Mouse (Mus musculus) midbrain, embryonic 15.5 days (tissue): ENCODE measurements around the gene Sall4. TPM values are rescaled to one million over a fixed set of nuclear protein-coding genes. Genes with fewer than 3 reads are reported as not detected.

Experiments
- ATAC-seq: fragments of 200-750 bp; cut with Nextera tagmentation; replicated peaks from 2 replicates; pipeline ENCODE4 v1.8.0; 2017; ENCODE audit warnings: moderate TSS enrichment
- H3K27ac ChIP-seq: fragments of 300-500 bp; sonication (generic); 2 replicates; pipeline ENCODE4 v1.5.1; 2015; ENCODE audit warnings: mild to moderate bottlenecking, inconsistent platforms
- H3K27me3 ChIP-seq: fragments of 300-500 bp; sonication (generic); replicated peaks from 2 replicates; pipeline ENCODE4 v1.6.1; 2015; ENCODE audit warnings: inconsistent platforms
- H3K36me3 ChIP-seq: fragments of 300-500 bp; sonication (generic); replicated peaks from 2 replicates; pipeline ENCODE4 v1.6.1; 2015; ENCODE audit warnings: inconsistent platforms
- H3K4me1 ChIP-seq: fragments of 300-500 bp; sonication (generic); 2 replicates; pipeline ENCODE4 v1.6.1; 2015; ENCODE audit warnings: inconsistent platforms
- H3K4me2 ChIP-seq: fragments of 300-500 bp; sonication (generic); 2 replicates; pipeline ENCODE4 v1.6.1; 2015; ENCODE audit warnings: inconsistent platforms, mild to moderate bottlenecking, moderate library complexity
- H3K4me3 ChIP-seq: fragments of 300-500 bp; sonication (generic); 2 replicates; pipeline ENCODE4 v1.5.1; 2015; ENCODE audit warnings: mild to moderate bottlenecking, inconsistent platforms
- H3K9ac ChIP-seq: fragments of 300-500 bp; sonication (generic); 2 replicates; pipeline ENCODE4 v1.6.1; 2015; ENCODE audit warnings: mild to moderate bottlenecking, inconsistent platforms
- H3K9me3 ChIP-seq: fragments of 300-500 bp; sonication (generic); 2 replicates; pipeline ENCODE4 v1.6.1; 2016; ENCODE audit warnings: inconsistent platforms
- WGBS: fragments of 180-500 bp; shearing (Covaris S2); methylation state at CpG from one replicate; pipeline ENCODE4 v1.1.7; 2015; ENCODE audit warnings: mixed read lengths; 5-methylcytosine and 5-hydroxymethylcytosine counted together
- polyA plus RNA-seq: library from polyadenylated mRNA; unstranded; fragments of >200 nt; fragmentation: Nextera tagmentation; extraction: Ambion mirVana; gene quantifications from 2 replicates; pipeline ENCODE4 v1.2.1, GENCODE M21; 2015

Sall4 gene
- polyA plus RNA-seq, result 1.2 and 1.3 TPM in 2 replicates

DNA sequence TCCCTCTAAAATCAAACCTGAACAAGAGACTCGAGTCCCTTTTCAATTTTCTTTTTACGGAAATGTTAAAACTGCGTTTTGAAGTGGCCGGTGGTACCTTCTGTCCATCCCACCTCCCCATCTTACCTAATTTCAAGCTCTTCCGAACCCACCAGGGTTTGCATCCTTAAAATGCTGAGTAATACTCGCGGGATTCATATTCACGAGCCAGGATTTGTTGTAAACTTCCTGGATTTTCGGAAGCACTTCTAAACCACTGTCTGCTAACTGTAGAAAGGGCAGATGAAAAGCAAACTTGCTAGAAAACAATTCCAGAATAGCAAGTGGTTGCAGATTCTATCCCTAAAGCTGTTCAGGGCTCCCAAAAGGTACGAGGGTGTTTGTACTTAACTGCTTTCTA lies at the start of gene Sall4:
TSS of gene Sall4 (minus strand) at position 362 of the 400 bp plus-strand sequence.
- 12% methylated on average over 10 of the region's 10 CpGs for WGBS
- Histone ChIP-seq H3K36me3 (no peaks in the 10 kb centered on the region), H3K9me3 (no peaks in the 10 kb centered on the region), H3K4me1 (peaks cover 36% of the 10 kb centered on the region), H3K4me3 (peak within 1 kb of the TSS; percentile 43), H3K27ac (no peak within 1 kb of the TSS), H3K9ac (peak within 1 kb of the TSS; percentile 38), H3K27me3 (peaks cover 19% of the 10 kb centered on the region; the same call in 1 of the 2 replicates), H3K4me2 (peak within 1 kb of the TSS; percentile 89)
- no peak for ATAC-seq

DNA sequence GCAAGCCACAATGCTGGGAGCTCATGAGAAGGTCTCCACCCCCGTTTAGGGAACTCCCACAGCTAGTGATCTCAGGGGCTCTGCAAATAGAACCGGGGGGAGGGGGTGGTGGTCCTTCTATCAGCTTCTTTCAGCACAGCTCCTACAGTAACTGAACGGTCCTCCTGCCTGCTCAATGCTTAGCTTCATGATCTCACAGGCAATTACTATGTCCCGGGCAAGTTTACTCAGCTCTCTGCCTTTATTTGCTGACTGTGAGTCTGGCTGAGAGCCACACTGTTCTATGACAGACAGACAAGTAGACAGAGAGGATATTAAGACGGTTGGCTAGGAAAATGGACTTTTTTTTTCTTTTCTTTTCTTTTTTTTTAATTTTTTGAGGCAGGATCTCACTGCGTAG lies 45.5 kb upstream of the Sall4 start:
- Histone ChIP-seq H3K9me3 (no peaks in the 10 kb centered on the region), H3K27me3 (no peaks in the 10 kb centered on the region), H3K36me3 (no peaks in the 10 kb centered on the region), H3K4me3 (no peak overlapping the region), H3K4me2 (no peak overlapping the region), H3K4me1 (peaks cover 4% of the 10 kb centered on the region; the same call in 1 of the 2 replicates), H3K27ac (no peak overlapping the region), H3K9ac (no peak overlapping the region)
- 56% methylated on average over 6 of the region's 6 CpGs for WGBS
- no peak for ATAC-seq

DNA sequence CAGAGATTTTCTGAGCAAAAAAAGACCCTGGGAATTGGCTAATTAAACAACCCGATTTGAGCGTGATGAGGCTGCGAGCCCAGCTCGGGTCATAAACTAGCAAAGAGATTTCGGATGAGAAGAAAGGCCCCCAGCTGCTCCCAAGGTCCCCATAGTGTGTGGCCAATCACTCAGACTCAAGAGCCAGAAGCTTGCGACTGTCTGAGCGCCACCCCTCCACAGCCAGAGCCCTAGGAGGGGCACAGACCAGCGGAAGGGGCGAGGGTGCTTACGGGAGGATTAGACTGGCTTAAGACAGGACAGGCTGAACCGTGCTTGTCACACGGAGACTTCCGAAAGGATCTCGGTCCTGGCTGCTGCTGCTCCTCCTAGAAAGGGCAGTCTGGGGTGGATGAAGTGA lies 42.2 kb upstream of the Sall4 start:
- no peaks in the 10 kb centered on the region for H3K36me3 ChIP-seq
- ATAC-seq, result no peak
- no peaks in the 10 kb centered on the region for H3K9me3 ChIP-seq
- no peak overlapping the region for H3K4me3 ChIP-seq
- H3K27ac ChIP-seq, result no peak overlapping the region
- no peaks in the 10 kb centered on the region for H3K27me3 ChIP-seq
- H3K9ac ChIP-seq, result no peak overlapping the region
- H3K4me1 ChIP-seq, result peaks cover 7% of the 10 kb centered on the region; the same call in 1 of the 2 replicates
- WGBS, result under 1% methylated on average over 14 of the region's 14 CpGs
- H3K4me2 ChIP-seq, result peak overlapping the region; percentile 28

GRCm38 (mm10) chr2:168807681-168808080 lies 39.9 kb upstream of the Sall4 start:
- H3K4me1 ChIP-seq, result peaks cover 7% of the 10 kb centered on the region; the same call in 1 of the 2 replicates
- no peak for ATAC-seq
- H3K4me2 ChIP-seq, result no peak overlapping the region
- no peak overlapping the region for H3K4me3 ChIP-seq
- 20% methylated on average over 4 of the region's 4 CpGs for WGBS
- H3K9ac ChIP-seq, result no peak overlapping the region
- H3K36me3 ChIP-seq, result no peaks in the 10 kb centered on the region
- H3K27ac ChIP-seq, result no peak overlapping the region
- no peaks in the 10 kb centered on the region for H3K27me3 ChIP-seq
- H3K9me3 ChIP-seq, result no peaks in the 10 kb centered on the region

GRCm38 (mm10) chr2:168803849-168804248 lies 36.1 kb upstream of the Sall4 start:
- Histone ChIP-seq H3K36me3 (no peaks in the 10 kb centered on the region), H3K9ac (no peak overlapping the region), H3K4me2 (no peak overlapping the region), H3K4me3 (no peak overlapping the region), H3K9me3 (no peaks in the 10 kb centered on the region), H3K27ac (no peak overlapping the region), H3K4me1 (peaks cover 3% of the 10 kb centered on the region; the same call in 1 of the 2 replicates), H3K27me3 (no peaks in the 10 kb centered on the region)
- WGBS, result 84% methylated on average over 4 of the region's 4 CpGs
- ATAC-seq, result no peak

- Histone ChIP-seq H3K4me1 (no peaks in the 10 kb centered on the region), H3K4me3 (no peak overlapping the region), H3K27me3 (no peaks in the 10 kb centered on the region), H3K4me2 (no peak overlapping the region), H3K27ac (no peak overlapping the region), H3K9ac (no peak overlapping the region), H3K9me3 (no peaks in the 10 kb centered on the region), H3K36me3 (no peaks in the 10 kb centered on the region)
- WGBS, result 87% methylated on average over 12 of the region's 12 CpGs
- no peak for ATAC-seq
Observed at GRCm38 (mm10) chr2:168799326-168799725, 31.6 kb upstream of the Sall4 start.

DNA sequence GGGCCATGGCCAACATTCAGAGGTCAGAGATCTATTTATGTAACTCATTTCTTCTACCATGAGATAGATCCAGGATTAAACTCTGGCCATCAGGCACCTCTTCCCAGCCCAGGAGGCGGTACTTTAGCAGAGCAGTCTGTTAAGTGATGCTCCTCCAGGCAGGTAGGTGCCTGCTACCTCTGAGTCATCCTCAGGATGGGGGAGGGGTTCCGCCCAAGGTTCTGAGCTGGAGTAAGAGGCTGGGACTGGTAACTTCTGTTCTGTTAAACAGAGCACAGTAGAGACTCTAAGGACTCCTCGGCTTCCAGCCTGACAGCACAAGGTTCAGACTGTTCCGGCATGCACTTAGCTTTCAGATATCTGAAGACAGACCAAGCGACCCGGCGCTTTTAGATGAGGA lies 31.2 kb upstream of the Sall4 start:
- H3K27me3 ChIP-seq, result no peaks in the 10 kb centered on the region
- no peaks in the 10 kb centered on the region for H3K4me1 ChIP-seq
- H3K4me2 ChIP-seq, result no peak overlapping the region
- 90% methylated on average over 7 of the region's 7 CpGs for WGBS
- H3K27ac ChIP-seq, result no peak overlapping the region
- no peak overlapping the region for H3K4me3 ChIP-seq
- ATAC-seq, result no peak
- H3K9ac ChIP-seq, result no peak overlapping the region
- no peaks in the 10 kb centered on the region for H3K9me3 ChIP-seq
- no peaks in the 10 kb centered on the region for H3K36me3 ChIP-seq

DNA sequence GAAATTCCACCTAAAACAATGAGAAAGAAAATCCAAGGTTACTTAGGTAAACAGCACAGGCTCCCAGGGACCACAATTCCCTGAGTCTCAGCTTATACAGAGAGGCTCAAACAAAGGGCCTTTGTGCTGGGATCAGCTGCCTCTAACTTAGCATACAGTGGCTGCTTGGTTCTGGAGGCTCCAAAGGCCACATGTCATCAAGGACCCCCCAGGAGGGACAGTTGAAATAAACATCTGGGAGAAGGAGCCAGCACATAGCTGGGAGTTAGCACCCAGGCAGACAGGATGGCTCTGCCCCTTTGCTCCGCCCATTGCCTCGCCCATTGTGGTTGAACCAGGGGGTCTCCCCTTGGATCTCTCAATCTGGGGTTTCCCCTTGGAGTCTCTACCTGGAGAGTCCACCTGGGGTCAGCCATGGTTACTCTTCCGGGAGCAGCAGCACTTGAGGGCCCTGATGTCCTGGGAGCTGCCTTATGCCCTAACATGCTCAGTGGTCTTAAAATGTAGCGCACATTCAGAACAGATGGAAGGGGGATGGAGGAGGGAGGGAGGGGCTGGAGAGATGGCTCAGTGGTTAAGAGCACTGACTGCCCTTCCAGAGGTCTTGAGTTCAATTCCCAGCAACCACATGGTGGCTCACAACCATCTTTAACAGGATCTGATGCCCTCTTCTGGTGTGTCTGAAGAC lies 23.5 kb upstream of the Sall4 start:
- Histone ChIP-seq H3K4me1 (0 out of 2 replicates have a peak, but pooled peaks cover 5% of the 10 kb centered on the region), H3K27me3 (no peaks in the 10 kb centered on the region), H3K27ac (no peak overlapping the region), H3K4me3 (no peak overlapping the region), H3K36me3 (no peaks in the 10 kb centered on the region), H3K9me3 (no peaks in the 10 kb centered on the region), H3K4me2 (no peak overlapping the region), H3K9ac (no peak overlapping the region)
- ATAC-seq, result no peak
- WGBS, result 41% methylated on average over 4 of the region's 4 CpGs

DNA sequence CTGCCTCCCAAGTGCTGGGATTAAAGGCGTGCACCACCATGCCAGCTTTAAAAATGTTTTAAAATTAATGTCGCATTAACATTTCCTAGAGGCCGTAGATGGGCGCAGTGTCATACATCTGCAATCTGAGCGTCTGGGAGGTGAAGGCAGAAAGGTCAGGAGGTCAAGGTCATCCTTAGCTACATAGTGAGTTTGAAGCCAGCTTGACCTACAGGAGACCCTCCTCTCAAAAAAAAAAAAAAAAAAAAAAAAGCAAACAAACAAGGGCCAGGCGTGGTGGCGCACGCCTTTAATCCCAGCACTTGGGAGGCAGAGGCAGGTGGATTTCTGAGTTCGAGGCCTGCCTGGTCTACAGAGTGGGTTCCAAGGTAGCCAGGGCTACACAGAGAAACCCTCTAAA lies 18.4 kb upstream of the Sall4 start:
- no peaks in the 10 kb centered on the region for H3K36me3 ChIP-seq
- ATAC-seq, result no peak
- no peak overlapping the region for H3K9ac ChIP-seq
- H3K4me3 ChIP-seq, result no peak overlapping the region
- H3K4me2 ChIP-seq, result no peak overlapping the region
- 94% methylated on average over 9 of the region's 9 CpGs for WGBS
- no peaks in the 10 kb centered on the region for H3K9me3 ChIP-seq
- H3K27me3 ChIP-seq, result no peaks in the 10 kb centered on the region
- no peak overlapping the region for H3K27ac ChIP-seq
- H3K4me1 ChIP-seq, result 0 out of 2 replicates have a peak, but pooled peaks cover 3% of the 10 kb centered on the region

DNA sequence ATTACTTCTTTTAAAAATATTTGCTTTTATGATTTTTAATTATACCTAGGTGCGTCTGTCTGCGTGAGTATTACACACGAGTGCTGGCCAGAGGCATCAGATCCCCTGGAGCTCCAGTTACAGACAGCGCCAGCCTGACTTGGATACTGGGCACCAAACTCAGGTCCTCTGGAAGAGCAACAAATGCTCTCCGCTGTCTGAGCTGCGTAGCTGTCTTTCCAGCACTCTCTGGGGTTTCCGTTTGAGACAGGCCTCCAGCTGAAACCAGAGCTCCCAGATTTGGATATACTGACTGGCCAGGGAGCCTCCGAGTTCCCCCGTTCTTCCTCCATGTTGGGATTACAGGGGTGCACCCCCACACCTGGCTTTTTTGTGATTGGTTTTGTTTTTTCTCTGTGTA lies 12.9 kb upstream of the Sall4 start:
- Histone ChIP-seq H3K4me1 (peaks cover 6% of the 10 kb centered on the region), H3K4me2 (no peak overlapping the region), H3K27ac (peak overlapping the region; percentile 5; the same call in 1 of the 2 replicates), H3K27me3 (no peaks in the 10 kb centered on the region), H3K9ac (no peak overlapping the region), H3K9me3 (no peaks in the 10 kb centered on the region), H3K36me3 (no peaks in the 10 kb centered on the region), H3K4me3 (no peak overlapping the region)
- no peak for ATAC-seq
- WGBS, result 41% methylated on average over 9 of the region's 9 CpGs

DNA sequence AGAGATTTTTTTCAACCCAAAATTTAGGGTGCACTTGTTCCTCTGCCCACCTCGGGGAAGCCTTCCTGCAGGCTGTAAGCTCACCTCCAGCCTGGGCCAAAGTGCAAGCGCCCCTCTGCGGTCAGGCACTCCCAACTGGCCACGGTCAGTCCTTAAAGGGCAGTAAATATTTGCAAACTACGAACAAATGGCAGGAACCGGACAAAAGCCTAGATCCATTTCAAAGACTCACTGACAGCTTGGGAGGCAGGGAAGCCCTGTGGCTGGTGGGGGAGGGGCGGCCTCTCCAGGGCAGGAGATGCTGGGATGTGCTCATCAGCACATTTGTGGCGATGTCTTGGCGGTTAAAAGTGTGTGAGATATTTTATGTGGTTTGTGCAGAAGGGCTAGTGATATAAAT lies 12.3 kb upstream of the Sall4 start:
- H3K4me1 ChIP-seq, result peaks cover 6% of the 10 kb centered on the region
- 7% methylated on average over 9 of the region's 9 CpGs for WGBS
- H3K27me3 ChIP-seq, result no peaks in the 10 kb centered on the region
- no peaks in the 10 kb centered on the region for H3K9me3 ChIP-seq
- ATAC-seq, result no peak
- no peak overlapping the region for H3K27ac ChIP-seq
- no peaks in the 10 kb centered on the region for H3K36me3 ChIP-seq
- no peak overlapping the region for H3K4me2 ChIP-seq
- H3K9ac ChIP-seq, result no peak overlapping the region
- no peak overlapping the region for H3K4me3 ChIP-seq

DNA sequence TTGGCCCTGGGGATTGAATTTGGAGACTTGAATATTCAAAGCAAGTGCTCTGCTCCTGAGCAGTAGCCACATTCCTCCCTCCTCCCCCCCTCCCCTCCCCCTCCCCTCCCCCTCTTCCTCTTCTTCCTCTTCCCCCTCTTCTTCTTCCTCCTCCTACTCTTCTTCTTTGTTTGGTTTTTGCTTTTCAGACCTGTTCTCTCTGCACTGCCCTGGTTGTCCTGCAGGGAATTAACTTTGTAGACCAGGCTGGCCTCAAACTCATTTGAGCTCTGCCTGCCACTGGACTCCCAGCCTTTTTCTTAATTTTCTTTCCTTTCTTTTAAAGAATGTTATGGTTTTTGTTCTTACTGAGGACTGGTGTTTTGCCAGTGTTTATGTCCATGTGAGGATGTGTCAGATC lies 9.7 kb upstream of the Sall4 start:
- Histone ChIP-seq H3K36me3 (no peaks in the 10 kb centered on the region), H3K4me1 (peaks cover 6% of the 10 kb centered on the region), H3K9me3 (no peaks in the 10 kb centered on the region), H3K27ac (no peak overlapping the region), H3K9ac (no peak overlapping the region), H3K27me3 (no peaks in the 10 kb centered on the region), H3K4me2 (no peak overlapping the region), H3K4me3 (no peak overlapping the region)
- ATAC-seq, result no peak

- peaks cover 6% of the 10 kb centered on the region for H3K4me1 ChIP-seq
- no peaks in the 10 kb centered on the region for H3K36me3 ChIP-seq
- H3K27me3 ChIP-seq, result no peaks in the 10 kb centered on the region
- no peak overlapping the region for H3K4me3 ChIP-seq
- no peak overlapping the region for H3K9ac ChIP-seq
- H3K4me2 ChIP-seq, result no peak overlapping the region
- H3K27ac ChIP-seq, result no peak overlapping the region
- no peak for ATAC-seq
- H3K9me3 ChIP-seq, result no peaks in the 10 kb centered on the region
- WGBS, result 79% methylated on average over 3 of the region's 3 CpGs
Observed at GRCm38 (mm10) chr2:168776238-168776637, 8.5 kb upstream of the Sall4 start.
